Mouse (Mus musculus): ENCODE data around the gene Prune2. TPM values are rescaled to one million over a fixed set of nuclear protein-coding genes. Genes with fewer than 3 reads are reported as not detected.

Gene Prune2
- polyA plus RNA-seq, 1 experiment from 2014 or later, result 0.73 TPM

DNA sequence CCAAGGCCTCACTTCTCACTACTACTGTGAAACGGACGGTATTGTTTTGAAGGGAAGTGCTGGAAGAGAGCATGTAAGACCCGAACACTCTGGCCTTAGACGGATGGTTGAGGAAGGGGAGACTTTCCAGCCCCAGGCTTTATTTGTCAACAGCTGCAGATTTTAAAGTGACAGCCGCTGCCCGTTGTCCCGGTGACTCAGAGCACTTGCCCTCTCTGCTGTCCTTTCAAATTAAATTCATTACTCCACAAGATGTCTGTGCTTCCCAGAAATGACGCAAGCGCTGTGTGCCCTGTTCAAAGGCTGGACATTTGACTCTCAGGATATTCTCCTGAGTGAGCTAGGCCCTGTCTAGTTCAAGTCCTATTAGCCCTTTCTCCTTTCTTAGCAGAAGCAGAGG is 5.9 kb upstream of the Prune2 start:
- no peak overlapping the region for H3K4me3 ChIP-seq (ENCODE audit: low read depth, low read length)
- WGBS, result 65% methylated on average over 9 of the region's 9 CpGs
- H3K27ac ChIP-seq (ENCODE audit: low read length), result no peak overlapping the region
- no peak overlapping the region for H3K9ac ChIP-seq (replicated peaks; ENCODE audit: low read depth)
- H3K27me3 ChIP-seq (replicated peaks; ENCODE audit: insufficient read depth, low read length), result 0 out of 2 replicates have a peak, but pooled peaks cover 6% of the 10 kb centered on the region
- no peaks in the 10 kb centered on the region for H3K36me3 ChIP-seq (ENCODE audit: insufficient read depth, low read length)
- no peaks in the 10 kb centered on the region for H3K4me1 ChIP-seq (ENCODE audit: insufficient read depth, low read depth, low read length)
- TF ChIP-seq EP300 (IDR thresholded peaks at IDR 0.05) (no peak), CTCF (IDR thresholded peaks at IDR 0.05) (no peak)
- DNase-seq (ENCODE audit: low spot score), result peak; percentile 9
- no peak for ATAC-seq
- H3K4me2 ChIP-seq (replicated peaks; ENCODE audit: low read depth, low read length), result no peak overlapping the region
- no peaks in the 10 kb centered on the region for H3K9me3 ChIP-seq (ENCODE audit: low read length)

DNA sequence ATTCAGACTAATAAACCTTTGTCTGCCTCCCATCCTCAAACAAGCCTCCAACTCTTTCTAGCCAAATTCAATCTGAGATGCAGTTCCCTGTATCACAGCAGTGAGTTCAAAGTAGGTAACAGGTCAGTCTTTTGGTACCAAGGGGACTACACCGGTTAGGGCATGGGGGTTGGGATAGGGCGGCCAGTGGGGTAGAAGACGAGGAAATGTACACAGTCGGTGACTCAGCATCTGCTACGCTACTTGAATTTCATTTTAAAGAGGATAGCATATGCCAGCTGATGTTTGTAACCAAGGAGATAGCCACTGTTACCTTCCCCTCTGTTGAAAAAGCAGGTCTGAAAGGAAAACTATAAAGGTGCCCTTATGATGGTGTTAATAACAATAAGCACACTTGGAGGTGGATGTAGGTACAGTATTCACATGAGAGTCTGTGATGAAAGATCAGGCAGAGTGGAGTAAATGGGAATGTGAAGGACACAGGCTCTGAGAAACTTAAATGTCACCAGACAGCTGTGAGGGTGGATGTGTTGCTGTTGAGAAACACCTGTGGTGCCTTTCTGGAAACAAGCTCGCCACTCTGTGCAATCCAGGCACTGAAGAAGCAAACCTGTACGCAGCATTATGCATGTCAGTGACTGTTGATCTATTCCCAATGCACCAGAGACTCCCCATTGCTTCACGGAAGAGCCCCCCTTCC is 5.1 kb upstream of the Prune2 start:
- Histone ChIP-seq H3K36me3 (ENCODE audit: insufficient read depth, low read length) (no peaks in the 10 kb centered on the region), H3K9me3 (ENCODE audit: low read length) (no peaks in the 10 kb centered on the region), H3K4me3 (ENCODE audit: low read depth, low read length) (no peak overlapping the region), H3K27ac (ENCODE audit: low read length) (no peak overlapping the region), H3K9ac (replicated peaks; ENCODE audit: low read depth) (no peak overlapping the region), H3K4me2 (replicated peaks; ENCODE audit: low read depth, low read length) (no peak overlapping the region), H3K4me1 (ENCODE audit: insufficient read depth, low read depth, low read length) (no peaks in the 10 kb centered on the region), H3K27me3 (replicated peaks; ENCODE audit: insufficient read depth, low read length) (0 out of 2 replicates have a peak, but pooled peaks cover 6% of the 10 kb centered on the region)
- 63% methylated on average over 8 of the region's 8 CpGs for WGBS
- ATAC-seq, result no peak
- no peak for DNase-seq (ENCODE audit: low spot score)
- TF ChIP-seq CTCF (IDR thresholded peaks at IDR 0.05) (no peak), EP300 (IDR thresholded peaks at IDR 0.05) (no peak)

DNA sequence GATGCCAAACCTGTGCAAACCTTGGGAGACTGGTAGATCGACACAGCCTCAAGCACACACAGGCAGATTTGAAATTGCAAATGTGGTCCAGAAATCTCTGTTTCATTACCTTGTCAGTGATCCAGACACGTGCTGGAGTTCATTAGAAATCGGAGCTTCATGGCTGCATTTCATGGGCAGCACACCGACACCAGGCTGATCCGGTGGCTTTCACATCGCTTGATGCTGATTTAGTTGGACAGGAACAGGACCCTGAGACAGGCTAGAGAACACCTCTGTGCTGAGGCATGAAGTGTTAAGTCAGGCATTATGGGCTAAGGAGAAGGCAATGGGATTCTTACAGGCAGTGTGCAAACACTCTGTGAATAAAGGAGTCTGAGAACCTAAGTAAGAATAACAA is 1.2 kb upstream of the Prune2 start:
- Histone ChIP-seq H3K27me3 (replicated peaks; ENCODE audit: insufficient read depth, low read length) (0 out of 2 replicates have a peak, but pooled peaks cover 6% of the 10 kb centered on the region), H3K27ac (ENCODE audit: low read length) (no peak overlapping the region), H3K9me3 (ENCODE audit: low read length) (no peaks in the 10 kb centered on the region), H3K4me3 (ENCODE audit: low read depth, low read length) (no peak overlapping the region), H3K4me1 (ENCODE audit: insufficient read depth, low read depth, low read length) (peaks cover 8% of the 10 kb centered on the region), H3K9ac (replicated peaks; ENCODE audit: low read depth) (no peak overlapping the region), H3K4me2 (replicated peaks; ENCODE audit: low read depth, low read length) (no peak overlapping the region), H3K36me3 (ENCODE audit: insufficient read depth, low read length) (no peaks in the 10 kb centered on the region)
- DNase-seq (ENCODE audit: low spot score), result no peak
- no peak for TF ChIP-seq EP300 (IDR thresholded peaks at IDR 0.05)
- TF ChIP-seq CTCF (IDR thresholded peaks at IDR 0.05), result no peak
- WGBS, result 71% methylated on average over 6 of the region's 6 CpGs
- no peak for ATAC-seq

DNA sequence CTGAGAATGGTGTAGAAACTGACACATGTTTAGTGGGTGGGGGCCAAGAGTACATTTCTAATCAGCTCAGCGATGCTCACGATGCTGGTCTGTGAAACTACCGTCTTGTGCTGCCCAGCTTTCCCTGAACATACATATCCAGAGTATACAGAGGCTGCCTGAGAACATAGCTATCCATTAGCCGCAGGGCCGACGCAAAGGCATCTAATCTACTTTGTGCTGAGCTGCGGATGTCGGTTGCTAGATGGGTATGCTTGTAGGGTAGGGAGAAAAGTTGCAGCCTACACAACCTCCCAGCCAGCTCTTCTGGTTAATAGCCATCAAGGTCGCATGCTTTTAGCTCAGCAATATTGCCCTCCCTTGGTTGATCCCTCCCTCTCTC is 696 bp upstream of the Prune2 start:
- DNase-seq (ENCODE audit: low spot score) (no peak), ATAC-seq (no peak)
- 39% methylated on average over 9 of the region's 9 CpGs for WGBS
- Histone ChIP-seq H3K36me3 (ENCODE audit: insufficient read depth, low read length) (no peaks in the 10 kb centered on the region), H3K9me3 (ENCODE audit: low read length) (no peaks in the 10 kb centered on the region), H3K27me3 (replicated peaks; ENCODE audit: insufficient read depth, low read length) (0 out of 2 replicates have a peak, but pooled peaks cover 6% of the 10 kb centered on the region), H3K4me1 (ENCODE audit: insufficient read depth, low read depth, low read length) (peaks cover 8% of the 10 kb centered on the region), H3K4me3 (ENCODE audit: low read depth, low read length) (no peak overlapping the region), H3K9ac (replicated peaks; ENCODE audit: low read depth) (no peak overlapping the region), H3K4me2 (replicated peaks; ENCODE audit: low read depth, low read length) (no peak overlapping the region), H3K27ac (ENCODE audit: low read length) (no peak overlapping the region)
- TF ChIP-seq EP300 (IDR thresholded peaks at IDR 0.05) (no peak), CTCF (IDR thresholded peaks at IDR 0.05) (no peak)

DNA sequence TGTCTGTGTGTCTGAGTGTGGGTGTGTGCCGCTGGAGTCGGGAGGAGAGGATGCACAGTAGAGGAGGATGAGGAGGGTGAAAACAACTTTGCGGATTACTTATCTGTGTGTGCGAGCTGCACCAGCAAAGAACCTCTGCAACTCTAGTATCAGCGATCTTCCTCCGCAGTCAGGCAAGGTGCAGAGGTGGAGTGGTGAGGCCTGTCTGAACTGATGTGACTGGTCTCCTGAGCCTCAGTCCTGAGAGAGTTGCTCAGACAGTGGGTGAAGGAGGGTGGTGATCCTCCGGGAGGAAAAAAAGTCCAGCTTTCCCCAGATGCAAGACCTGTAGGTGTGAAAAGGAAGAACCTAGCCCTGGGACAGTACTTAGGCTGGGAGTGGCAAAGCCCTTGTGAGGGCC is 401 bp downstream of the Prune2 start:
- DNase-seq (ENCODE audit: low spot score) (no peak), ATAC-seq (no peak)
- Histone ChIP-seq H3K27ac (ENCODE audit: low read length) (no peak overlapping the region), H3K4me2 (replicated peaks; ENCODE audit: low read depth, low read length) (peak overlapping the region; percentile 57), H3K4me3 (ENCODE audit: low read depth, low read length) (peak overlapping the region; percentile 17; the same call in 1 of the 2 replicates), H3K27me3 (replicated peaks; ENCODE audit: insufficient read depth, low read length) (0 out of 2 replicates have a peak, but pooled peaks cover 6% of the 10 kb centered on the region), H3K36me3 (ENCODE audit: insufficient read depth, low read length) (no peaks in the 10 kb centered on the region), H3K9ac (replicated peaks; ENCODE audit: low read depth) (no peak overlapping the region), H3K9me3 (ENCODE audit: low read length) (no peaks in the 10 kb centered on the region), H3K4me1 (ENCODE audit: insufficient read depth, low read depth, low read length) (peaks cover 8% of the 10 kb centered on the region)
- WGBS, result 2% methylated on average over 7 of the region's 7 CpGs
- TF ChIP-seq EP300 (IDR thresholded peaks at IDR 0.05) (no peak), CTCF (IDR thresholded peaks at IDR 0.05) (no peak)

DNA sequence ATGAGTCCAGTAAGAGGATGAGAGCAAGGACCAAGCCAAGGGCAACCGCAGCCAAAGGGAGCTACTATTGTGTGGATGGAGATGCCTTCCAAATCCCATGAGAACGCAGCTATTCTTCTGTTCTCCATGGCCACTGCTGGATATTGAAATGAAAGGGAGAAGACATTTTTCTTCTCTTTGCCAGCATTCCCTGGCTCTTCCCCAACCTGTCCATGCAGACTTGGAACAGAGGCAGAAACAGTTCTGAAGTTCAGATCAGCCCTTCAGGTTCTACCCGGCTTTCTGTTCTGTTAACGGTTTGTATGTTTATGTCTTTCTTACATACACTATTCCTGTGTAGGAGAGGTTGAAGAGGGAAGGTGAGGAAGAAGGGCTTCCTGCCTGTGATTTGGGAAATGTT is 3.1 kb downstream of the Prune2 start:
- H3K4me1 ChIP-seq (ENCODE audit: insufficient read depth, low read depth, low read length), result peaks cover 8% of the 10 kb centered on the region
- 71% methylated on average over 4 of the region's 4 CpGs for WGBS
- no peak overlapping the region for H3K9ac ChIP-seq (replicated peaks; ENCODE audit: low read depth)
- ATAC-seq, result no peak
- DNase-seq (ENCODE audit: low spot score), result no peak
- no peaks in the 10 kb centered on the region for H3K9me3 ChIP-seq (ENCODE audit: low read length)
- H3K27me3 ChIP-seq (replicated peaks; ENCODE audit: insufficient read depth, low read length), result 0 out of 2 replicates have a peak, but pooled peaks cover 5% of the 10 kb centered on the region
- H3K36me3 ChIP-seq (ENCODE audit: insufficient read depth, low read length), result no peaks in the 10 kb centered on the region
- TF ChIP-seq EP300 (IDR thresholded peaks at IDR 0.05) (no peak), CTCF (IDR thresholded peaks at IDR 0.05) (no peak)
- H3K4me3 ChIP-seq (ENCODE audit: low read depth, low read length), result no peak overlapping the region
- no peak overlapping the region for H3K27ac ChIP-seq (ENCODE audit: low read length)
- H3K4me2 ChIP-seq (replicated peaks; ENCODE audit: low read depth, low read length), result no peak overlapping the region
